Comparison of ENCODE assay signal across 9 mouse cellular contexts in genomic region chr11:98972215-98972614, GRCm38 (mm10). TPM values are rescaled to one million over a fixed set of nuclear protein-coding genes. Genes with fewer than 3 reads are reported as not detected.
DNase-seq lines count a peak whose midpoint lies in the region; ATAC-seq lines count a peak whose summit lies in the region.
"Had no signal": no experiment of that assay in that cellular context is flagged by ENCODE, and none has a peak within 500 bp of the region (broad histone marks: within the 10 kb centered on the region; RNA-seq: fewer than 3 reads in every experiment).

No protein-coding gene starts in this region.

- peaks cover 43% of the 10 kb centered on the region for H3K36me3 ChIP-seq in lung, embryonic 16.5 days (ENCODE audit: control insufficient read depth, insufficient read depth, low read length)

- peaks cover 41% of the 10 kb centered on the region for H3K4me1 ChIP-seq in lung, embryonic 16.5 days (replicated peaks; ENCODE audit: control insufficient read depth, insufficient read depth, low read length)

- H3K9me3 ChIP-seq in lung, embryonic 16.5 days (ENCODE audit: control insufficient read depth, low read length): no peaks in the 10 kb centered on the region
- H3K9me3 ChIP-seq: hindbrain, embryonic 15.5 days had no signal

- ATAC-seq in granulocyte monocyte progenitor cell, adult 5-6 weeks (replicated peaks; ENCODE audit: poor library complexity, severe bottlenecking): peak; percentile 62
- peak; percentile 26; the same call in 1 of the 2 replicates for ATAC-seq in lung, embryonic 16.5 days (ENCODE audit: low read depth)

- DNase-seq in CD4-positive helper T cell, adult 2 months (ENCODE audit: low read depth, low spot score): peak; percentile 81
- DNase-seq in T-cell, adult 2 months (ENCODE audit: low spot score): peak; percentile 80
- peak; percentile 81 to 90 for DNase-seq in cerebellum, postnatal 4 days (ENCODE audit: low spot score in 2 of 2)
- DNase-seq in kidney, postnatal 14 days: peak; percentile 86
- peak; percentile 80 for DNase-seq in right cerebral cortex, adult 18-20 months
- peak; percentile 71 to 88 for DNase-seq in urinary bladder, postnatal 4 days (ENCODE audit: low spot score in 2 of 2)

- H3K4me2 ChIP-seq in lung, embryonic 16.5 days (ENCODE audit: low read depth, low read length): no peak overlapping the region
- H3K4me2 ChIP-seq: hindbrain, embryonic 15.5 days had no signal

- H3K9ac ChIP-seq in lung, embryonic 16.5 days (ENCODE audit: low read length): no peak overlapping the region
- H3K9ac ChIP-seq: hindbrain, embryonic 15.5 days had no signal

- WGBS in lung, embryonic 16.5 days: 46% methylated on average over 9 of the region's 9 CpGs

- H3K27me3 ChIP-seq in lung, embryonic 16.5 days (ENCODE audit: control insufficient read depth, insufficient read depth, low read depth, low read length): no peaks in the 10 kb centered on the region
- H3K27me3 ChIP-seq: hindbrain, embryonic 15.5 days had no signal

- no peak overlapping the region for H3K4me3 ChIP-seq in lung, embryonic 16.5 days (ENCODE audit: low read length)
- H3K4me3 ChIP-seq: hindbrain, embryonic 15.5 days had no signal

- H3K27ac ChIP-seq in lung, embryonic 16.5 days (ENCODE audit: low read length): no peak overlapping the region

RNA-seq across cellular contexts. Expression of gene Gjd3, which starts 10.6 kb away (rescaled TPM):
- total RNA-seq in granulocyte monocyte progenitor cell, adult 5-6 weeks (2014; fragmentation: Nextera tagmentation): not detected in 2 replicates
- 1.8 TPM in 1 of 2 replicates, not detected in the other for total RNA-seq in granulocyte monocyte progenitor cell, adult 5-6 weeks (2017)
- 0.31 TPM in 1 of 2 replicates, not detected in the other for polyA plus RNA-seq in lung, embryonic 16.5 days (2015; fragmentation: Nextera tagmentation; extraction: Ambion mirVana)

RNA-seq across cellular contexts. Expression of gene Rara, which starts 44.6 kb away (rescaled TPM):
- 3.8 and 8.8 TPM in 2 replicates for total RNA-seq in granulocyte monocyte progenitor cell, adult 5-6 weeks (2014; fragmentation: Nextera tagmentation)
- 1.9 and 3.1 TPM in 2 replicates for total RNA-seq in granulocyte monocyte progenitor cell, adult 5-6 weeks (2017)
- 35.4 and 37.2 TPM in 2 replicates for polyA plus RNA-seq in lung, embryonic 16.5 days (2015; fragmentation: Nextera tagmentation; extraction: Ambion mirVana)

RNA-seq across cellular contexts. Expression of gene Top2a, which starts 51.8 kb away (rescaled TPM):
- 216 and 220 TPM in 2 replicates for total RNA-seq in granulocyte monocyte progenitor cell, adult 5-6 weeks (2014; fragmentation: Nextera tagmentation)
- 674 and 681 TPM in 2 replicates for total RNA-seq in granulocyte monocyte progenitor cell, adult 5-6 weeks (2017)
- 257 and 270 TPM in 2 replicates for polyA plus RNA-seq in lung, embryonic 16.5 days (2015; fragmentation: Nextera tagmentation; extraction: Ambion mirVana)
